ENCODE assay signal across 8 mouse cellular contexts in genomic region chr1:186702391-186703255, GRCm38 (mm10). TPM values are rescaled to one million over a fixed set of nuclear protein-coding genes. Genes with fewer than 3 reads are reported as not detected.
DNase-seq lines count a peak whose midpoint lies in the region; ATAC-seq and TF ChIP-seq lines count a peak whose summit lies in the region.

No protein-coding gene starts in this region.

- peak overlapping the region; percentile 84 for H3K4me2 ChIP-seq in lung, embryonic 16.5 days (ENCODE audit: low read depth, low read length)
- peak overlapping the region; percentile 88 for H3K4me2 ChIP-seq in limb, embryonic 15.5 days
- H3K4me2 ChIP-seq in stomach, postnatal 0 days (replicated peaks; ENCODE audit: low read depth) = peak overlapping the region; percentile 92

- DNase-seq in lung, postnatal 25 days (ENCODE audit: low spot score) = no peak
- peak; percentile 47 to 49 for DNase-seq in heart, adult 9 months (ENCODE audit: low spot score in 2 of 2)
- no peak for DNase-seq in stomach, postnatal 0 days (ENCODE audit: low spot score)
- no peak for DNase-seq in thymus, adult 18-20 months
- DNase-seq in frontal cortex, postnatal 36 days (ENCODE audit: low spot score in 2 of 2) = no peak

- 0 out of 2 replicates have a peak, but pooled peaks cover 5% of the 10 kb centered on the region for H3K36me3 ChIP-seq in lung, embryonic 16.5 days (ENCODE audit: control insufficient read depth, insufficient read depth, low read length)
- H3K36me3 ChIP-seq in limb, embryonic 15.5 days = peaks cover 5% of the 10 kb centered on the region; the same call in 1 of the 2 replicates
- H3K36me3 ChIP-seq in stomach, postnatal 0 days (ENCODE audit: control insufficient read depth, insufficient read depth, low read length) = no peaks in the 10 kb centered on the region

- no peak for TF ChIP-seq EP300 in stomach, postnatal 0 days (optimal IDR thresholded peaks at IDR 0.05)

- WGBS in lung, embryonic 16.5 days = 4% methylated on average over 15 of the region's 15 CpGs
- 5% methylated on average over 15 of the region's 15 CpGs for WGBS in limb, embryonic 15.5 days
- WGBS in stomach, postnatal 0 days = 9% methylated on average over 15 of the region's 15 CpGs

- no peak for TF ChIP-seq CTCF in stomach, postnatal 0 days (IDR thresholded peaks at IDR 0.05; ENCODE audit: low read depth)

- H3K27me3 ChIP-seq in lung, embryonic 16.5 days (ENCODE audit: control insufficient read depth, insufficient read depth, low read depth, low read length) = no peaks in the 10 kb centered on the region
- no peaks in the 10 kb centered on the region for H3K27me3 ChIP-seq in limb, embryonic 15.5 days
- H3K27me3 ChIP-seq in stomach, postnatal 0 days (ENCODE audit: control insufficient read depth, insufficient read depth, low read length) = no peaks in the 10 kb centered on the region

- H3K4me3 ChIP-seq in lung, embryonic 16.5 days (ENCODE audit: low read length) = peak overlapping the region; percentile 80
- peak overlapping the region; percentile 71 for H3K4me3 ChIP-seq in limb, embryonic 15.5 days
- peak overlapping the region; percentile 63 for H3K4me3 ChIP-seq in stomach, postnatal 0 days (ENCODE audit: low read depth, low read length)

- peak overlapping the region; percentile 97 for H3K27ac ChIP-seq in lung, embryonic 16.5 days (ENCODE audit: low read length)
- peak overlapping the region; percentile 97 for H3K27ac ChIP-seq in limb, embryonic 15.5 days
- H3K27ac ChIP-seq in stomach, postnatal 0 days (replicated peaks) = peak overlapping the region; percentile 58; the same call in 1 of the 2 replicates

- H3K4me1 ChIP-seq in lung, embryonic 16.5 days (replicated peaks; ENCODE audit: control insufficient read depth, insufficient read depth, low read length) = peaks cover 19% of the 10 kb centered on the region
- peaks cover 32% of the 10 kb centered on the region for H3K4me1 ChIP-seq in limb, embryonic 15.5 days
- H3K4me1 ChIP-seq in stomach, postnatal 0 days (replicated peaks; ENCODE audit: control insufficient read depth, insufficient read depth) = no peaks in the 10 kb centered on the region

- H3K9me3 ChIP-seq in lung, embryonic 16.5 days (ENCODE audit: control insufficient read depth, low read length) = no peaks in the 10 kb centered on the region
- no peaks in the 10 kb centered on the region for H3K9me3 ChIP-seq in limb, embryonic 15.5 days
- no peaks in the 10 kb centered on the region for H3K9me3 ChIP-seq in stomach, postnatal 0 days (ENCODE audit: control insufficient read depth, low read length)

- peak; percentile 49 for ATAC-seq in lung, embryonic 16.5 days (ENCODE audit: low read depth)
- peak; percentile 77 for ATAC-seq in limb, embryonic 15.5 days (ENCODE audit: insufficient number of reproducible peaks, low FRiP score, low TSS enrichment, low read depth)
- no peak for ATAC-seq in stomach, postnatal 0 days (ENCODE audit: low FRiP score, low TSS enrichment)
- ATAC-seq in CD4-positive, CD25-positive, alpha-beta regulatory T cell, adult 4 months = no peak

- peak overlapping the region; percentile 94 for H3K9ac ChIP-seq in lung, embryonic 16.5 days (ENCODE audit: low read length)
- peak overlapping the region; percentile 34; the same call in 1 of the 2 replicates for H3K9ac ChIP-seq in limb, embryonic 15.5 days
- H3K9ac ChIP-seq in stomach, postnatal 0 days (ENCODE audit: low read length) = peak overlapping the region; percentile 5; the same call in 1 of the 2 replicates

RNA-seq across cellular contexts. Expression of gene Tgfb2, which starts 3.2 kb away (rescaled TPM):
- 102 and 106 TPM in 2 replicates for polyA plus RNA-seq in lung, embryonic 16.5 days (2015; fragmentation: Nextera tagmentation; extraction: Ambion mirVana)
- polyA plus RNA-seq in limb, embryonic 15.5 days (2015; fragmentation: Nextera tagmentation; extraction: Ambion mirVana) = 73.8 and 75.6 TPM in 2 replicates
- 10.3 and 11.0 TPM in 2 replicates for polyA plus RNA-seq in stomach, postnatal 0 days (2015; fragmentation: Nextera tagmentation; extraction: Ambion mirVana)
- under 1 TPM; 0.08 to 0.51 TPM for polyA plus RNA-seq in CD4-positive, CD25-positive, alpha-beta regulatory T cell, adult 4 months (2017; shearing (Covaris generic))

RNA-seq across cellular contexts. Expression of gene Rrp15, which starts 46.5 kb away (rescaled TPM):
- polyA plus RNA-seq in lung, embryonic 16.5 days (2015; fragmentation: Nextera tagmentation; extraction: Ambion mirVana) = 50.8 and 56.4 TPM in 2 replicates
- 61.3 and 64.6 TPM in 2 replicates for polyA plus RNA-seq in limb, embryonic 15.5 days (2015; fragmentation: Nextera tagmentation; extraction: Ambion mirVana)
- 32.3 and 33.1 TPM in 2 replicates for polyA plus RNA-seq in stomach, postnatal 0 days (2015; fragmentation: Nextera tagmentation; extraction: Ambion mirVana)
- 10 to 100 TPM; 23.0 to 25.8 TPM for polyA plus RNA-seq in CD4-positive, CD25-positive, alpha-beta regulatory T cell, adult 4 months (2017; shearing (Covaris generic))

Comparison
In these comparisons a context has a peak if more than half of its experiments do, and no peak if none do; other contexts are left out.
1. ATAC-seq: peak in lung, embryonic 16.5 days (single experiment) and limb, embryonic 15.5 days (single experiment); none in stomach, postnatal 0 days (single experiment) and CD4-positive, CD25-positive, alpha-beta regulatory T cell, adult 4 months (single experiment).
2. H3K9ac ChIP-seq: peak in every context shown above with its lines; median percentile 94 in lung, embryonic 16.5 days; 34 in limb, embryonic 15.5 days; 5 in stomach, postnatal 0 days.
3. DNase-seq: peak in heart, adult 9 months (2 of 2); none in lung, postnatal 25 days (single experiment), stomach, postnatal 0 days (single experiment), thymus, adult 18-20 months (0 of 2) and frontal cortex, postnatal 36 days (0 of 2).
4. Peak in every context shown above with its lines, with median percentiles within 50 percentile points of each other: H3K27ac ChIP-seq, H3K4me2 ChIP-seq and H3K4me3 ChIP-seq.